Mouse (Mus musculus) left cerebral cortex, postnatal 36 days (tissue): ENCODE measurements around the gene Itga11. TPM values are rescaled to one million over a fixed set of nuclear protein-coding genes. Genes with fewer than 3 reads are reported as not detected.
"Not testable (repeated sequence)": the region's sequence is repeated elsewhere in the genome, so short reads cannot be mapped to it uniquely, and the experiment has no call there.

Source experiments
- DNase-seq, 2 experiments: peaks; one replicate each; pipeline ENCODE4 v3.0.0; 2021 to 2022; ENCODE audit warnings: low spot score in 2 of 2, mixed read lengths in 1 of 2
- intact Hi-C: fragments of 180-260 bp; cut with DNase I; formaldehyde crosslinking; loops from one replicate; pipeline ENCODE4 v1.15.1; 2025
- total RNA-seq, 2 experiments: library from RNA; stranded (reverse); gene quantifications; 2 replicates each; pipeline ENCODE4 v1.2.3; 2021

The Itga11 gene
- total RNA-seq = 1 to 10 TPM; 1.9 to 5.3 TPM

- peak in 1 of 2 experiments; percentile 26 for DNase-seq
- intact Hi-C loops = no loop called here
Observed at GRCm38 (mm10) chr9:62677641-62678549, at the start of gene Itga11. Gene Itga11 (plus strand): TSS chr9:62677826.

- DNase-seq = peak; percentile 48 to 60
- intact Hi-C loops = loop anchor here (5.0 kb wide), 1 partner anchor 82 kb away; no protein-coding TSS in a partner anchor
Observed at GRCm38 (mm10) chr9:62630631-62631240, 46.9 kb upstream of the Itga11 start.

- intact Hi-C loops = loop anchor here (5.0 kb wide), 1 partner anchor 80 kb away; no protein-coding TSS in a partner anchor
- peak; percentile 67 to 72 for DNase-seq
Observed at GRCm38 (mm10) chr9:62632392-62632791, 45.2 kb upstream of the Itga11 start.

GRCm38 (mm10) chr9:62638045-62638444 lies 39.6 kb upstream of the Itga11 start:
- intact Hi-C loops = no loop called here
- DNase-seq = no peak

- intact Hi-C loops = no loop called here
- no peak for DNase-seq
Observed at GRCm38 (mm10) chr9:62639686-62640085, 37.9 kb upstream of the Itga11 start.

- intact Hi-C loops = no loop called here
- DNase-seq = no peak
Observed at GRCm38 (mm10) chr9:62640188-62640587, 37.4 kb upstream of the Itga11 start.

GRCm38 (mm10) chr9:62645716-62646400 lies 31.8 kb upstream of the Itga11 start:
- intact Hi-C loops = no loop called here
- no peak for DNase-seq

GRCm38 (mm10) chr9:62646721-62647183 lies 30.9 kb upstream of the Itga11 start:
- intact Hi-C loops = no loop called here
- DNase-seq = no peak

- no peak for DNase-seq
- intact Hi-C loops = no loop called here
Observed at GRCm38 (mm10) chr9:62649444-62649843, 28.2 kb upstream of the Itga11 start.

- intact Hi-C loops = no loop called here
- no peak for DNase-seq
Observed at GRCm38 (mm10) chr9:62650764-62651163, 26.9 kb upstream of the Itga11 start.

- no peak for DNase-seq
- intact Hi-C loops = no loop called here
Observed at GRCm38 (mm10) chr9:62654336-62654735, 23.3 kb upstream of the Itga11 start.

- no peak for DNase-seq
- intact Hi-C loops = no loop called here
Observed at GRCm38 (mm10) chr9:62658016-62658415, 19.6 kb upstream of the Itga11 start.

- intact Hi-C loops = no loop called here
Observed at GRCm38 (mm10) chr9:62659026-62659425, 18.6 kb upstream of the Itga11 start.

GRCm38 (mm10) chr9:62660971-62661370 lies 16.7 kb upstream of the Itga11 start:
- DNase-seq, intact Hi-C loops: not testable (repeated sequence)

More at GRCm38 (mm10) chr9:62659026-62659425, 18.6 kb upstream of the Itga11 start:
- no peak for DNase-seq

- intact Hi-C loops = no loop called here
- DNase-seq = no peak
Observed at GRCm38 (mm10) chr9:62663443-62663842, 14.2 kb upstream of the Itga11 start.

- no peak for DNase-seq
- intact Hi-C loops = no loop called here
Observed at GRCm38 (mm10) chr9:62664115-62664725, 13.4 kb upstream of the Itga11 start.

- no peak for DNase-seq
- intact Hi-C loops = no loop called here
Observed at GRCm38 (mm10) chr9:62665892-62666291, 11.7 kb upstream of the Itga11 start.

GRCm38 (mm10) chr9:62668503-62668902 lies 9.1 kb upstream of the Itga11 start:
- DNase-seq = no peak
- intact Hi-C loops = no loop called here

GRCm38 (mm10) chr9:62673241-62673640 lies 4.4 kb upstream of the Itga11 start:
- DNase-seq = no peak
- intact Hi-C loops = no loop called here

GRCm38 (mm10) chr9:62675172-62675571 lies 2.5 kb upstream of the Itga11 start:
- intact Hi-C loops = no loop called here
- DNase-seq = no peak
